Mouse (Mus musculus): ENCODE results near the gene Gdf9.

GRCm38 (mm10) chr11:53485719-53486118 lies 54.9 kb downstream of the Gdf9 start:
- TF ChIP-seq POLR2A (IDR thresholded peaks at IDR 0.05; ENCODE audit: borderline replicate concordance, extremely low read depth, insufficient read depth, insufficient read length, poor library complexity, severe bottlenecking): no peak
- peak; percentile 30; the same call in 1 of the 2 replicates for TF ChIP-seq CTCF (IDR thresholded peaks at IDR 0.05; ENCODE audit: borderline replicate concordance, extremely low read depth, insufficient read depth, insufficient read length)

Data from brain, embryonic 14.5 days (tissue).